Mouse (Mus musculus): ENCODE measurements around the gene Osbpl10. TPM values are rescaled to one million over a fixed set of nuclear protein-coding genes. Genes with fewer than 3 reads are reported as not detected.

Gene Osbpl10
- polyA plus RNA-seq, 1 experiment from 2014 or later = 1.4 TPM

GRCm38 (mm10) chr9:115273095-115273649 is 294.8 kb downstream of the Osbpl10 start:
- H3K9me3 ChIP-seq (ENCODE audit: control insufficient read depth, low read length) = no peaks in the 10 kb centered on the region
- 92% methylated on average over 7 of the region's 7 CpGs for WGBS

GRCm38 (mm10) chr9:115274806-115275205 is 296.4 kb downstream of the Osbpl10 start:
- DNase-seq (ENCODE audit: low spot score) (no peak), ATAC-seq (ENCODE audit: insufficient read depth, low FRiP score, low TSS enrichment) (no peak)
- no peaks in the 10 kb centered on the region for H3K27me3 ChIP-seq (ENCODE audit: control insufficient read depth, insufficient read depth, low read length)
- H3K9me3 ChIP-seq (ENCODE audit: control insufficient read depth, low read length) = no peaks in the 10 kb centered on the region
- H3K36me3 ChIP-seq (ENCODE audit: control insufficient read depth, insufficient read depth, low read length) = peaks cover 3% of the 10 kb centered on the region; the same call in 1 of the 2 replicates
- 87% methylated on average over 6 of the region's 6 CpGs for WGBS
- no peak overlapping the region for H3K4me3 ChIP-seq (ENCODE audit: low read depth, low read length)
- H3K9ac ChIP-seq (ENCODE audit: low read length) = no peak overlapping the region
- no peaks in the 10 kb centered on the region for H3K4me1 ChIP-seq (ENCODE audit: control insufficient read depth, insufficient read depth, low read length)
- no peak overlapping the region for H3K27ac ChIP-seq (ENCODE audit: low read depth, low read length)
- no peak overlapping the region for H3K4me2 ChIP-seq (ENCODE audit: low read depth)

More at GRCm38 (mm10) chr9:115273095-115273649, 294.8 kb downstream of the Osbpl10 start:
- Histone ChIP-seq H3K36me3 (ENCODE audit: control insufficient read depth, insufficient read depth, low read length) (peaks cover 3% of the 10 kb centered on the region; the same call in 1 of the 2 replicates), H3K27ac (ENCODE audit: low read depth, low read length) (no peak overlapping the region), H3K4me3 (ENCODE audit: low read depth, low read length) (no peak overlapping the region), H3K9ac (ENCODE audit: low read length) (no peak overlapping the region), H3K4me1 (ENCODE audit: control insufficient read depth, insufficient read depth, low read length) (no peaks in the 10 kb centered on the region), H3K27me3 (ENCODE audit: control insufficient read depth, insufficient read depth, low read length) (no peaks in the 10 kb centered on the region), H3K4me2 (ENCODE audit: low read depth) (no peak overlapping the region)
- DNase-seq (ENCODE audit: low spot score) (no peak), ATAC-seq (ENCODE audit: insufficient read depth, low FRiP score, low TSS enrichment) (no peak)

- H3K4me2 ChIP-seq (ENCODE audit: low read depth) = no peak overlapping the region
- 89% methylated on average over 1 of the region's 1 CpGs for WGBS
- H3K27ac ChIP-seq (ENCODE audit: low read depth, low read length) = no peak overlapping the region
- no peaks in the 10 kb centered on the region for H3K27me3 ChIP-seq (ENCODE audit: control insufficient read depth, insufficient read depth, low read length)
- H3K36me3 ChIP-seq (ENCODE audit: control insufficient read depth, insufficient read depth, low read length) = peaks cover 3% of the 10 kb centered on the region; the same call in 1 of the 2 replicates
- no peak overlapping the region for H3K9ac ChIP-seq (ENCODE audit: low read length)
- H3K9me3 ChIP-seq (ENCODE audit: control insufficient read depth, low read length) = no peaks in the 10 kb centered on the region
- ATAC-seq (ENCODE audit: insufficient read depth, low FRiP score, low TSS enrichment) (no peak), DNase-seq (ENCODE audit: low spot score) (no peak)
- no peaks in the 10 kb centered on the region for H3K4me1 ChIP-seq (ENCODE audit: control insufficient read depth, insufficient read depth, low read length)
- H3K4me3 ChIP-seq (ENCODE audit: low read depth, low read length) = no peak overlapping the region
These were observed 300.3 kb downstream of the Osbpl10 start for GRCm38 (mm10) chr9:115278641-115279040.

Other genes starting within 250 kb of the Osbpl10 start
- gene Cmtm6, start 247.5 kb upstream of the Osbpl10 start, polyA plus RNA-seq (2014; fragmentation: Nextera tagmentation; extraction: Ambion mirVana) = 24.1 and 25.7 TPM in 2 replicates
- gene Cmtm7, start 196.7 kb upstream of the Osbpl10 start, polyA plus RNA-seq (2014; fragmentation: Nextera tagmentation; extraction: Ambion mirVana) = 57.0 and 57.2 TPM in 2 replicates
- 15.2 and 20.4 TPM in 2 replicates for gene Cmtm8, start 134.4 kb upstream of the Osbpl10 start, polyA plus RNA-seq (2014; fragmentation: Nextera tagmentation; extraction: Ambion mirVana)
- 11.5 and 12.0 TPM in 2 replicates for gene Gpd1l, start 44.6 kb upstream of the Osbpl10 start, polyA plus RNA-seq (2014; fragmentation: Nextera tagmentation; extraction: Ambion mirVana)
- 307 and 376 TPM in 2 replicates for gene Rps27rt, start 4.2 kb downstream of the Osbpl10 start, polyA plus RNA-seq (2014; fragmentation: Nextera tagmentation; extraction: Ambion mirVana)